Mouse (Mus musculus) heart, embryonic 15.5 days (tissue): ENCODE results near the gene P2ry12. TPM values are rescaled to one million over a fixed set of nuclear protein-coding genes. Genes with fewer than 3 reads are reported as not detected.

ENCODE experiments used
- ATAC-seq: fragments of 200-750 bp; cut with Nextera tagmentation; replicated peaks from 2 replicates; pipeline ENCODE4 v1.8.0; 2017; ENCODE audit warnings: low read depth, moderate TSS enrichment; ENCODE audit not compliant: insufficient number of reproducible peaks, insufficient read depth, low FRiP score
- H3K27ac ChIP-seq: fragments of 300-500 bp; sonication (generic); 2 replicates; pipeline ENCODE4 v1.5.1; 2015; ENCODE audit warnings: mild to moderate bottlenecking, inconsistent platforms
- H3K27me3 ChIP-seq: fragments of 300-500 bp; sonication (generic); 2 replicates; pipeline ENCODE4 v1.6.1; 2015; ENCODE audit warnings: inconsistent platforms
- H3K36me3 ChIP-seq: fragments of 300-500 bp; sonication (generic); 2 replicates; pipeline ENCODE4 v1.6.1; 2015; ENCODE audit warnings: mild to moderate bottlenecking, inconsistent platforms
- H3K4me1 ChIP-seq: fragments of 300-500 bp; sonication (generic); replicated peaks from 2 replicates; pipeline ENCODE4 v1.6.1; 2015; ENCODE audit warnings: inconsistent platforms
- H3K4me2 ChIP-seq: fragments of 300-500 bp; sonication (generic); 2 replicates; pipeline ENCODE4 v1.6.1; 2015; ENCODE audit warnings: inconsistent platforms, mild to moderate bottlenecking, moderate library complexity
- H3K4me3 ChIP-seq: fragments of 300-500 bp; sonication (generic); 2 replicates; pipeline ENCODE4 v1.5.1; 2015; ENCODE audit warnings: mild to moderate bottlenecking, inconsistent platforms
- H3K9ac ChIP-seq: fragments of 300-500 bp; sonication (generic); 2 replicates; pipeline ENCODE4 v1.6.1; 2015; ENCODE audit warnings: mild to moderate bottlenecking, inconsistent platforms
- H3K9me3 ChIP-seq: fragments of 300-500 bp; sonication (generic); replicated peaks from 2 replicates; pipeline ENCODE4 v1.6.1; 2016; ENCODE audit warnings: inconsistent platforms
- WGBS: fragments of 180-500 bp; shearing (Covaris S2); methylation state at CpG from one replicate; pipeline ENCODE4 v1.1.7; 2015; ENCODE audit warnings: mixed read lengths; 5-methylcytosine and 5-hydroxymethylcytosine counted together
- polyA plus RNA-seq: library from polyadenylated mRNA; unstranded; fragments of >200 nt; fragmentation: Nextera tagmentation; extraction: Ambion mirVana; gene quantifications from 2 replicates; pipeline ENCODE4 v1.2.1, GENCODE M21; 2015

Gene P2ry12
- polyA plus RNA-seq = 0.84 and 1.2 TPM in 2 replicates

DNA sequence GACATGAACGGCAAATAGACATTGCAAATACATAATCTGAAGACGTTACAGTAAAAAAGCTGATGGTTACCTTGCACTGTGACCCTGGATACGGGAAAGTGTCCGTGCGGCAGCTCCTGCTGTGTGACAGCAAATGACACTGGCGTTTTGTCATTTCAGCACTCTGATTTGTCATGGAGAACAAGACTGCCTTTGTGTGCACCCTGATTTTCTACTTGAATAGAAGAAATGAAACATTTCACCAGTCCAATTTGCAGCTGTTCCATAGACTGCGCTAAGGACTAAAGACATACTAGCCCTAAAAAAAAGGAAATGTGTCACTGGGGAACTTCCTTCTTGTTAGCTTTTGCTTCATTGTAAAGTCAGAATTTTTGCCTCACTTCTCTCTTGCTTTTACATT, at the start of gene P2ry12:
Gene P2ry12 (minus strand): TSS at position 168 of the 400 bp plus-strand sequence.
- H3K4me3 ChIP-seq = no peak within 1 kb of the TSS
- WGBS = 75% methylated on average over 7 of the region's 7 CpGs
- no peaks in the 10 kb centered on the region for H3K27me3 ChIP-seq
- no peaks in the 10 kb centered on the region for H3K9me3 ChIP-seq
- H3K27ac ChIP-seq = no peak within 1 kb of the TSS
- no peaks in the 10 kb centered on the region for H3K4me1 ChIP-seq
- H3K9ac ChIP-seq = no peak within 1 kb of the TSS
- ATAC-seq = no peak
- H3K36me3 ChIP-seq = no peaks in the 10 kb centered on the region
- H3K4me2 ChIP-seq = no peak within 1 kb of the TSS

DNA sequence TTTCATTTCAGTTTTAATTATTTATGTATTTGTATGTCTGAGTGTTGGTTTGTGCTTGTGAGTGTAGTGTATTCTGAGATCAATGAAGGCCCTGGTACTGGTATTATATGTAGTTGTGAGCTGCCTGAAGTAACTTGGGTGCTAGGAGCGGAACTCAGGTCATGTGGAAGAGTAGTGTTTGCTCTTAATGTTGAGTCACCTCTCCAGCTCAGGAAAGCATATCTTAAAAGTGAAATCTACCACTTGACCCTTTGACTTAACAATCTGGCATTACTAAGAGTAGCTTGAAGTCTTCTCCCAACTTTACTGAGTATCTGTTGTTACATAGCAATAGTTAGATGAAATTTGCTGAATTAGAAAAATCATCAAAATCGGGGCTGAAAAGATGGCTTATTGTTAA, 42.8 kb upstream of the P2ry12 start:
- Histone ChIP-seq H3K36me3 (no peaks in the 10 kb centered on the region), H3K4me3 (no peak overlapping the region), H3K4me2 (no peak overlapping the region), H3K27me3 (no peaks in the 10 kb centered on the region), H3K9me3 (no peaks in the 10 kb centered on the region), H3K27ac (no peak overlapping the region), H3K4me1 (no peaks in the 10 kb centered on the region), H3K9ac (no peak overlapping the region)
- 88% methylated on average over 2 of the region's 2 CpGs for WGBS
- no peak for ATAC-seq

DNA sequence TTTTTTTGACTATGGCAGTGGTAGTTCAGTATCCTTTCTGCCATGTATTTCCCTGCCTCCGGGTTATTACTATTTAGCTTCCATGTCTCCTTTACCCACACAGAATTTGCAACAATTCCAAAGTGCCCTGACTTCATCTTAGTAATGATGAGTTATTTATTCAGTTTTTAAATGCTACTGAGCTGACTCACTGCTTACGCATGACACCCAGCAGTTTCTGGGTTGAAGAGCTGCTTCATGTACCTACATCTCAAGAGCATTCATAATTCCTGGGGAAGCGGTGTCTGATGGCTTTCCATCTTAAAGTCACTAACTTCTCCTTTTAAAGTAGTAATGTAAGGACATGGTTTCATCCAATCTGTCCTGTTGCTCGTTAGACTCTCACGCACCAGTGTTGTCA, 42.3 kb upstream of the P2ry12 start:
- no peak overlapping the region for H3K27ac ChIP-seq
- H3K27me3 ChIP-seq = no peaks in the 10 kb centered on the region
- no peak for ATAC-seq
- no peaks in the 10 kb centered on the region for H3K36me3 ChIP-seq
- no peaks in the 10 kb centered on the region for H3K4me1 ChIP-seq
- H3K4me2 ChIP-seq = no peak overlapping the region
- no peaks in the 10 kb centered on the region for H3K9me3 ChIP-seq
- no peak overlapping the region for H3K4me3 ChIP-seq
- H3K9ac ChIP-seq = no peak overlapping the region
- 92% methylated on average over 5 of the region's 5 CpGs for WGBS

DNA sequence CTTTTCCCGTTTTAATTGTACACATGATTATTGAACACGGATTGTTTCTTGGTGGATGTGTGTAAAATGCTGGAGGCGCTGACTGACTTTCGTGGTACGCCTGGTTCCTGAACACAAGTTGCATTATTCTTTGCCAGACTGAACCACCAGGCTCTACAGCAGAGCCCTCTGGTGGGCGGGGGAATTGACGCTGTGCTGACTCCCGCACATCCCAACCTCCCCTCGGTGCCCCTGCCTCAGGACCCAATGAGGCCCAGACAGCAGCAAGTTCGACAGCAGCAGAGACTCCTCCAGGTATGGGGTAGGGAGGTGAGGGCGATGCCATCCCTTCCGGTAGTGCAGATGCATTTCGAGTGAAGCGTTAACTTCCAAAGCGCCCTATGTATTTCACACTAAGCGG, 35.0 kb upstream of the P2ry12 start:
- 82% methylated on average over 16 of the region's 16 CpGs for WGBS
- no peak overlapping the region for H3K4me3 ChIP-seq
- H3K9me3 ChIP-seq = no peaks in the 10 kb centered on the region
- H3K27ac ChIP-seq = no peak overlapping the region
- H3K27me3 ChIP-seq = no peaks in the 10 kb centered on the region
- no peaks in the 10 kb centered on the region for H3K4me1 ChIP-seq
- no peak overlapping the region for H3K4me2 ChIP-seq
- no peak overlapping the region for H3K9ac ChIP-seq
- no peak for ATAC-seq
- no peaks in the 10 kb centered on the region for H3K36me3 ChIP-seq

DNA sequence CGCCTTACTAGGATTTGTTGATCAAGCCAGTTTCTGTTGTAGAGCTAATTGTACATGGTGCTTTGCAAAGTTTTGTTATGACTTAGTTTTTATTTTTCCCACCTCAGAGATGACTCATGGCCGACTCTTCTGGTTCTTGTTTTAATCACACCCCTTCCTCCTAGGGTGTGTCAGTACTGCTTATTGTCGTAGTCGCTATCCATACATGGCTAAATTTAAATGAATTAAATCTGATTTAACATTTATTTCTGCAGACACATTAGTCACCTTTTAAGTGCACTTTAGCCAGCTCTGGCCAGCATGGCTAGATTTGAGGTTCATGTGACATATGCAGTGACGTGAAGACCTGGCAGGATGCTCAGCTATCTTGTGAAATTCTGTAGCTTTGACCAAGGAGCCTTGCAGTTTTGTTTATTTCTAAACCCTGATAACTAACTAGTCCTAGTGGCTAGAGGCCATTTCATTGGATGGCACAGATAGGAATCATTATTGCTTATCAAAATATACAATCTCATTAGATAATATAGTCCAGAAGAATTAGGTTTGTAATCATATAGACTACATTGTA, 34.0 kb upstream of the P2ry12 start:
- 91% methylated on average over 5 of the region's 5 CpGs for WGBS
- no peak overlapping the region for H3K4me3 ChIP-seq
- no peak overlapping the region for H3K4me2 ChIP-seq
- no peaks in the 10 kb centered on the region for H3K9me3 ChIP-seq
- H3K27me3 ChIP-seq = no peaks in the 10 kb centered on the region
- no peaks in the 10 kb centered on the region for H3K4me1 ChIP-seq
- no peak for ATAC-seq
- no peaks in the 10 kb centered on the region for H3K36me3 ChIP-seq
- H3K9ac ChIP-seq = no peak overlapping the region
- H3K27ac ChIP-seq = no peak overlapping the region

DNA sequence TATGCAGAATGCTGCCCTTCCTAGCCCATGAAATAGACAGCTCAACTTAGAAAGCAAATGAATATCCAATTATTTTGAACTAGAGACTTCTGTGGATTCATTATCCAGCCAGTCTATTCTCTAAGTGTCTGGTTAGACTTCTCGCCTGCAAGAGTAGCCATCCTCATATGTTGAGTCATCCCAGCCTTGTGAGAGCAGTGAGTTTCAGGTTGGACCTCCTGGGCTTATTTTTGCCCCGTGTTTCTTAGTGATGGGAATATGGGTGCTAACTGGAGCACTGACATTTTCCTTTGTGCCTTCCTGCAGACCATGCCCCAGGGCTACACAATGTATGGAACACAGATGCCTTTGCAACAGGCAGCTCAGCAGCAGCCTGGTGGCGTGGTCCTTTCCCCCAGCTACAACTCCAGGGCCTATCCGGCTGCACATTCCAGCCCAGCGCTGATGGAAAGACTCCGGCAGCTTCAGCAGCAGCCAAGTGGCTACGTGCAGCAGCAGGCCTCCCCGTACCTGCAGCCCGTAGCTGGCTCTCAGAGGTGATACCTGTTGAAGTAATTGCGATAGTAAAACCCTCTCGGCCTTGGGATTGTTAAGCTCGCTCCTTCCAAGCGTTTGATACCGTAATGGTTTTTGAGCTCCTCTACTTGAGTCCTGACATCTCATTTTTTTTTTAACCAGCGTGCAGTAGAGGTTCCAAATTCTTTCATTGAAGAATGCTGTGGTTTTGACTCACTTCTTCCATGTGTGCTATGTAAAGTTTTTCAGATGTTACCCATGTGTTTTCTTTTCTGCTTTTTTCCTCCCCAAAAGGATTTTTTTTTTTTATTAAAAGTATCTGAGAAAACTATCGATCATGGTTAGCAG, 33.3 kb upstream of the P2ry12 start:
- Histone ChIP-seq H3K9me3 (no peaks in the 10 kb centered on the region), H3K9ac (no peak overlapping the region), H3K27me3 (no peaks in the 10 kb centered on the region), H3K4me1 (no peaks in the 10 kb centered on the region), H3K36me3 (no peaks in the 10 kb centered on the region), H3K4me3 (no peak overlapping the region), H3K4me2 (no peak overlapping the region), H3K27ac (no peak overlapping the region)
- ATAC-seq = no peak
- 82% methylated on average over 16 of the region's 16 CpGs for WGBS

DNA sequence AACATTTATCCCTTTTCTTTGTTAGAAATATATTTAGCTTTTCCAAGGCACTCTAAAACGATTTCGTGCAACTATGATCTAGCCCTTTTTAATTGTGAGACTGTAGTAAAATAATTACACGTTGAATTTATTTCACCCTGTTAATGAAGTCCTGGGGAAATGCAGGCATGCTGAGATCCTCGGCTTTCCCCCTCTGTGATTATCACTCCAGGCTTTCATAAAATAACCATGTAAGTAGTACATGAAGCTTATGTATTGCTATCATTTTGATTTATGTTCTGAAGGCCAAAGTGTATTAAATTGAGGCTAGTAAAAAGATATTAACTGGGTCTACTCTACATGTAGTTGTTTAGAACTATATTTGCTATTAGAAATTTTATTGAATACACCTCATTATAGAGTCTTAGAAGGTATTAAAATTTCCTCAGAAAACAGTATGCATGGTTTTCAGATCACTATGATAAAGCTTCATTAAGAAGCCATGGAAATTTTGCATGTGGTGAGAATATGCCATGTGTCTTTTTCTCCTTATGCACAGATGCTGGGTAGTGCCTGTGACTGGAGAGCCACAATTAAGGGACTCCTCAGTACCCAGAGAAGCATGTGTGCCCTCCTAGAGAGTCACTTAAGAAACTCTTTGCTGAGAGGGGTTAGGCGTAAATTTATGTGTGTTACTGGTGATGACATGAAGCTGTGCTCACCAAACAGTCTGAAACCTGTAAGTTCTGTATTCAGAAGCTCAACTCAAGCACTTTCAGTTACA, 30.9 kb upstream of the P2ry12 start:
- no peaks in the 10 kb centered on the region for H3K36me3 ChIP-seq
- 86% methylated on average over 5 of the region's 5 CpGs for WGBS

DNA sequence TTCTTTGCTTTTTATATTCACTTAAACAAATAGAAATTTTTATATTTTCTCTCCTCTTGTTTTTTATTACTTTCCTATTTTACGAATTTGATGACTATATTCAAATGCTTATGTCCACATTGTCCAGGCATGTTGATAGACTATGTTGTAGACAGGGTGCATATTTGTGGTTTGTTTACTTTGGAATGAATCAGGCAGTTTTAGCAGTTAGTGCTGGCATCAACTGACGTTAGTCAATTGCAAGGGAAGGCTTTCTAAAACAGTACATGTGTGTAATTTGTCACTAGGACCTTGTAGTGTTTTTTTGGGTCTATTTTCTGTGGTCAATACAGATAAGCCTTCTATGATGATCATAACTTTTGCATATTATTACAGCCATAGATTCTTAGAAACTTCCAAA, 27.9 kb upstream of the P2ry12 start:
- no peaks in the 10 kb centered on the region for H3K36me3 ChIP-seq
- H3K4me1 ChIP-seq = no peaks in the 10 kb centered on the region
- no peak overlapping the region for H3K4me3 ChIP-seq
- H3K9ac ChIP-seq = no peak overlapping the region
- ATAC-seq = no peak
- H3K27ac ChIP-seq = no peak overlapping the region
- 59% methylated on average over 2 of the region's 2 CpGs for WGBS
- no peak overlapping the region for H3K4me2 ChIP-seq
- no peaks in the 10 kb centered on the region for H3K9me3 ChIP-seq
- no peaks in the 10 kb centered on the region for H3K27me3 ChIP-seq

More for the DNA sequence above, 30.9 kb upstream of the P2ry12 start:
- Histone ChIP-seq H3K4me2 (no peak overlapping the region), H3K4me3 (no peak overlapping the region), H3K27ac (no peak overlapping the region), H3K27me3 (no peaks in the 10 kb centered on the region), H3K9me3 (no peaks in the 10 kb centered on the region), H3K4me1 (no peaks in the 10 kb centered on the region), H3K9ac (no peak overlapping the region)
- ATAC-seq = no peak

DNA sequence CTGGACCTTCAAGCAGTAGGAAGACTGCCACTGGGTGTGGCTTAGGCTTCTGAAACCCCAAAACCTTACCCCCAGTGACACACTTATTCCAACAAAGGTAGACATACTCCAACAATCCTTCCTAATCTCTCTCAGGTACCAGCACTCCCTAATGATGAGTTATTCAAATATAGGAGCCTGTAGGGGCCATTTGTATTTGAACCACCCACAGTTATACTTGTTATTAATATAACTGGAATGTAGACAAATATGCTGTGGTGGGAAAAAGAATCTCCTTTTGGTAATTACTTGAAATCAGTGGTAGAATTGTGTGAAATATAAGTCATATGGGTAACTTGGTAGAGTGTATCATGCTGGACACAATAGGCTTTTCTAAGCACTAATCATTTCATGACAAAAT, 15.9 kb upstream of the P2ry12 start:
- H3K36me3 ChIP-seq = no peaks in the 10 kb centered on the region
- H3K4me3 ChIP-seq = no peak overlapping the region
- no peak overlapping the region for H3K9ac ChIP-seq
- no peak overlapping the region for H3K4me2 ChIP-seq
- ATAC-seq = no peak
- H3K4me1 ChIP-seq = no peaks in the 10 kb centered on the region
- no peaks in the 10 kb centered on the region for H3K27me3 ChIP-seq
- H3K27ac ChIP-seq = no peak overlapping the region
- H3K9me3 ChIP-seq = no peaks in the 10 kb centered on the region

DNA sequence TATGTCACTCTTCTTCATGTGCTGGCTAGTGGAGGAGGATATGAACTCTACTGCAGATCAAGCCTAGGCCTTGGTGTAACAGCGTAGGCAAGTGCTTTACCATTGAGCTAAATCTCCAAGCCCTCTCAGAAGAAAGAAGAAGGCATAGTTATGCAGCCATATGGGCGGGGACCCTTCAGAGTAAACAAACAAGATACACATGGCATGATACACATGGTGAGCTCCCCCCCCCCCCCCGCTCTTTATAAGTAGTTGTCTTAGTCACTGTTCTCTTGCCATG, 15.5 kb upstream of the P2ry12 start:
- no peak for ATAC-seq

DNA sequence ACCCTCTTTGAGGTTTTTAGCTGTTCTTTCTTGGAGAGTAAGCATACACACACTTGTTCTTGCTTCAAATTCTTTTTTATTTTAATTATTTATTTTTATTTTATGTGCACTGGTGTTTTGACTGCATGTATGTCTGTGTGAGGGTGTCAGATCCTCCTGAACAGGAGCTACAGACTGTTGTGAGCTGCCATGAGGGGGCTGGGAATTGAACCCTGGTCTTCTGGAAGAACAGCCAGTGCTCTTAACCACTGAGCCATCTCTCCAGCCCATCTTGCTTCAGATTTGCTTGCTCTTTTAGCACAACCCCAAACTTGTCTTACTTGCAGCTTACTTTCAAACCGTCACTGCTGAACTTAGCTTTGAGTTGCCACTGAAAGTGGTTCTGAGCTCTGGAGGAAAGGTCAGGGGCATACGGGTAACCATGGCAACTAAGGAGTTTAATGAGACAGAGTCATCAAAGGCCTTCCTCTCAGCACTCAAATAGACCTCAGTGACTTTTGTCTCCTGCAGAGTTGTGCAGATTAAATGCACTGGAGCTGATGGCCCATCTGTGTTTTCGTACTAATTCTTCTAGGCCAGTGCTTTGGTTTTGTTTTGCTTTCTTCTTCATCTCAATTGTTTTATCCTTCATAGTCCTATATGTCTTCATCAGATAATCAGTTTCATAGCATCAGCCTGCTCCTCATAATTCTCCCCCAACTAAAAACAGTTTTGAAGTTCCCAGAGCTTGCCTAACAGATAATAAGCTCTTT, 15.0 kb upstream of the P2ry12 start:
- H3K4me2 ChIP-seq = no peak overlapping the region
- no peak for ATAC-seq
- H3K4me1 ChIP-seq = no peaks in the 10 kb centered on the region
- H3K9ac ChIP-seq = no peak overlapping the region
- H3K27me3 ChIP-seq = no peaks in the 10 kb centered on the region
- no peaks in the 10 kb centered on the region for H3K9me3 ChIP-seq
- H3K36me3 ChIP-seq = no peaks in the 10 kb centered on the region
- no peak overlapping the region for H3K4me3 ChIP-seq
- 64% methylated on average over 3 of the region's 3 CpGs for WGBS
- no peak overlapping the region for H3K27ac ChIP-seq

More for the DNA sequence above, 15.5 kb upstream of the P2ry12 start:
- Histone ChIP-seq H3K9me3 (no peaks in the 10 kb centered on the region), H3K27ac (no peak overlapping the region), H3K27me3 (no peaks in the 10 kb centered on the region), H3K36me3 (no peaks in the 10 kb centered on the region), H3K9ac (no peak overlapping the region), H3K4me2 (no peak overlapping the region), H3K4me1 (no peaks in the 10 kb centered on the region), H3K4me3 (no peak overlapping the region)
- 87% methylated on average over 3 of the region's 3 CpGs for WGBS
